Mouse (Mus musculus) A20 (cell line): ENCODE data around the gene Fgf2.

Experiments
- DNase-seq: peaks from one replicate; pipeline ENCODE4 v3.0.0-alpha.2; 2011; ENCODE audit warnings: low read depth, low spot score

Gene Fgf2

DNA sequence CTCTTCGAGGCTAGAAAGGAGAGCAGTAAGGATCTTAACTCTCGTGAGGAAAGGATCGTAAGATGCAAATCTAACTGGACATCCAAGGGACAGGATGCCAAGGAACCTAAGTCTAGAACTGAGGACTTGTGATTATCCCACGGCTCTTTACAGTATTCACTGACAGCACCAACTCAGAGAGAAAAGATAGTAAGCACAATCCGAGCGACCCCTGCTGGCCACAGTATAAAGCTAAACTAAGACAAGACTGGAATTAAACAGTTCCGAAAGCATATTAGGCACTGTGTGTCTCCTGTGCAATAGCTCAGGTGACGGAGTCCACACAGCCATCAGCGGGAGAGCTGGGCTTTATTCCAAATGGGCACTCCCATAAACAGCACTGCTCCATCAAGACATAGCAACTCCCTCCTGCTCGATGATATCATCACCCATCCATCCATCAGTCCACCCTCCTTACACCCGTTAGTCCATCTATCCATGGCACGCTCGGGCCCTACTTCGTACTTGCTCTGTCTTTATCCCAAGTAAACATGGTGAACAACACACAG lies 66.3 kb downstream of the Fgf2 start:
- peak; percentile 76 for DNase-seq

DNA sequence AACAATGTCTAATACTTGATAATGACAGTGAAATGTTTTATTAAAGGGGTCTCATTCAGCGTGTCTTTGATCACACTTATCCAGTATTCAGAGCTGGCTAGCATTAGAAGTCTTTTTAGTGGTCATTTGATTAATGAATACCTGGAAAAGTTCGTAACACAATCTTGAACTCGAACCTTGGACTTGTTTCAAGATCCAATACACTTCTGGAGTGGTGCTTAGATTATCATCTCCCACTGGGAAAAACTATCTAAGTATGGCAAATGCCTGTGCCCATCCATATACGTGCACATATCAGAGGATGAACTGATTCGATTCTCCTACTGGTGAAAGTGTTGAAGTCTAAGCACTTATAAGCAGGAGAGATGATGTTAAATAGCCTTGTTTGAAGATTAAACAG lies 70.2 kb downstream of the Fgf2 start:
- no peak for DNase-seq

DNA sequence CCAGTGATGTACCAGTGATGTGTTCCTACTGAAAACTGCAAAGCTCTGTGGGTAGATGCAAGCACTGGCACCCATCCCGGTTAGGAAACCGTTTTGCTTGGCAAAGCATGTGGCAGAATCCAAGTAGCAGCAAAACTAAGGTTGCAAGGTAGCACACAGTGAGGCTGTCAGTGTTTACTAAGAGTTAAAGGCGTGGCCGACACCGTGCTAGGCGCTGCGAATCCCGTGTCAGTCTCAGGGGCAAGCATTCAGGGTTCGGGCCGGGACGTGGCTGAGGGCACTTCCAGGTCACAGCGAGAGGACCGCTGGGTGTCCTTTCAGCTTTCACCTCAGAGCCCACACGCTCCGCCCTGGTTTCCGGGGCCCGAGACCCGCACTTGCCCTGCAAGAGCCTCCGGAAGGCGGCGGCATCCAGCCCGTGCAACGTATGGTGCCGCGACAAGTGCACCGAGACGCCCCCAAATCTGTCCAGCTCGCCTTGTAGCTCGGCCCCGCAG lies 70.9 kb downstream of the Fgf2 start:
- no peak for DNase-seq

DNA sequence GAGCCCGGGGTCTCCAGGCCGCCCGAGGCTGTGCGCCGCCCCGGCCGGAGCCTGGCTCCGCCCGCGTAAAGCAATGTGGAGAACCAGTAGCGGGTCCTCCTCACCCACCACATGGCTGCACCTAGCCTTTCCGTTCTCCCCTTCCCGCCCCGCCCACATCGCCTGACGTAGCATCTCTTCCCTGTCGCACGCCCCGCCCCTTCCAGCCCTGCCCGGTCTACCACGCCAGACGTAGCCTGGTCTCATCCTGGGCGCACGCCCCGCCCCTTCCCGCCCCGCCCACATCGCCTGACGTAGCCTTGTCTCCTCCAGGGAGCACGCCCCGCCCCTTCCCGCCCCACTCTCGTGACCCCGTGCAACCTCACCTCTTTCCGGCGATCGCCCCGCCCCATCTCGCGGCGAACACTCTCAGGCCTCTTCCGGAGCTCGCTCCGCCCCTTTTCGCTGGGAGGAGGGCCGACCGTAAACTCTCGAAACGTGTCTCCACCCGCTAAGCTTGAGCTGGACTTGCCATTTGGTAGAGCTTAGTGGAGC lies 71.4 kb downstream of the Fgf2 start, which contains the start of gene Spata5:
TSS of gene Spata5 (plus strand) at position 439 of the 534 bp plus-strand sequence.
- DNase-seq, result peak; percentile 100

- peak; percentile 97 for DNase-seq
Observed at GRCm38 (mm10) chr3:37420072-37420471, 71.9 kb downstream of the Fgf2 start, which contains the start of gene Nudt6. Gene Nudt6, minus strand, starts transcription at chr3:37420211.

DNA sequence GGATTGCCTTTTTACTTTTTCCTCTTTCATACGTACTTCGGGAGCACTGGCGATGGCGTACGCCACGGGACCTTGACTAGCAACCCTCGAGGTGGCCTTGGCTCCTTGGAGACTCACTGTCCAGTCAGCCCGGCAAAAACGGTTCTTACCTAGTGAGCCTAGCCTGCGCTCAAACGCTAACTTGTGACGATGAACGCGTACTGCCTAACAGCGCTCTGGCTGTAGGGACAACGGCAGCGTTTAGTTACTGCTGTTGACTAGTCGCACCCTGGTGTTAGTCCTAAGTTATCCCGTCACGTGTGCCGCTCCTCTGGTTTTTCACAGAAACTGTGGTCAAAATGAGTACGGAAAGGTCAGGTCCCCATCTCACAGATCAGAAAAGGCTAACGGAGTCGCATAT lies 72.5 kb downstream of the Fgf2 start:
- peak; percentile 69 for DNase-seq

DNA sequence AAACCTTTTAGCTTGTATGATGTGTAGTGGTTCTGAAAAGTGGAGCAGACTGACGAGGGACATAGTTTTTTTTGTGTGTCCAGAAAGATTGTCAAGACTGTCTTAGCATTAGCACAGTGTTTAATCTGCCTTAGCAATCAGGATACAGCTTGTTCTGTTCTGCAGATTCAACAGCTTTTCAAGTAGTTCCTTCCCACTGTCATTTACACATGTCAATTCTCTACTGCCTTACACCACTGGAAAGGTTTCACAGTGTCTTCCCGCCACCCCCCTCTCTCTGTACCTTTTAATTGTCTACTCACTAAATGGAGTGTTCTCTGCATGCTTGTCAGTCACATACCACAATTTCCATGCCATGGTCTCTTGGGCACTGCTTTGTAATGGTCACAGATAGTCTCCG lies 73.0 kb downstream of the Fgf2 start:
- peak; percentile 55 for DNase-seq

DNA sequence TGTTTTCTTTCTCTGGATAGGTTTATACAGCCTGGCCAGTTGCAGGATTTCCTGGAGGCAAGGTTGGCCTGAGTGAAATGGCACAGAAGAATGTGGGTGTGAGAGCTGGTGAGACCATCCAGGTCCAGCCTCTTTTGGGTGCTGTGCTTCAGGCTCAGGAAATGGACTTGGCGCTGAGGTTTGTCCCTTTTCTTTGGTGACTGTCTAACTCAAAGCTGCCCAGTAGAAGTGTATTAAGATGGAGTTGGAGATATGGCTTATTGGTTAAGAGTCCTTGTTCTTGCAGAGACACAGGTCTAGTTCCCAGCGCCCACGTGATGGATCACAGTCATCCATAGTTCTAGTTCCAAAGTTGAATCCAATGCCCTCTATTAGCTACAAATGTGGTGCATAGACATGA lies 77.9 kb downstream of the Fgf2 start:
- no peak for DNase-seq

GRCm38 (mm10) chr3:37430359-37430758 lies 82.2 kb downstream of the Fgf2 start:
- no peak for DNase-seq

- no peak for DNase-seq
Observed at GRCm38 (mm10) chr3:37439770-37440169, 91.6 kb downstream of the Fgf2 start.

GRCm38 (mm10) chr3:37443409-37443808 lies 95.3 kb downstream of the Fgf2 start:
- no peak for DNase-seq

DNA sequence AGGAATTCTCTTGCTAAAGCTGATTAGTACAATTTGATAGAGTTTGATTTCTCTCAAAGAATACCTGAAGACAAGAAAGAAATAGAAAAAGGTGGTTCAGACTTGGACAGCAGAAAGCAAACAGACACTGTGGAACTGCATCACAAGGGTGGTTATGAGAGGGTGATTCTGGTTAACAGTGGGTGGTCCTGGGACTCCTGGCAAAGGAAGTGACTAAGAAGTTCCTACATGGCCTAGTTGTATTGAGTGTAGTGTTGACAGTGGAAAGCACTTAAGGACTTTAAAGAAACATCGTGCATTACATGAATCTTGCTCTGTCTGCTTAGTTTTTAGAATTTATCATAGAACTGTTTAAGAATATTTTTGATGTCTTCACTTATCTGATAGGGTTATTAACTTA lies 107.8 kb downstream of the Fgf2 start:
- DNase-seq, result no peak
